Mouse (Mus musculus) heart, postnatal 0 days (tissue): ENCODE measurements around the gene Dusp1. TPM values are rescaled to one million over a fixed set of nuclear protein-coding genes. Genes with fewer than 3 reads are reported as not detected.
A peak's percentile ranks its signal among the peaks of the same experiment; 100 is the strongest.

Experiments
- ATAC-seq: fragments of 200-750 bp; cut with Nextera tagmentation; 2 replicates; pipeline ENCODE4 v1.8.0; 2017; ENCODE audit warnings: low read depth, moderate number of reproducible peaks, moderate library complexity; ENCODE audit not compliant: insufficient read depth
- DNase-seq: peaks from one replicate; pipeline ENCODE4 v3.0.0-alpha.2; 2016; ENCODE audit warnings: low spot score
- H3K27ac ChIP-seq: fragments of 300-500 bp; sonication (generic); 2 replicates; pipeline ENCODE4 v1.5.1; 2014; ENCODE audit warnings: low read depth, mild to moderate bottlenecking
- H3K27me3 ChIP-seq: fragments of 300-500 bp; sonication (generic); 2 replicates; pipeline ENCODE4 v1.6.1; 2014; ENCODE audit warnings: low read length, mixed read lengths; ENCODE audit not compliant: control insufficient read depth, insufficient read depth
- H3K36me3 ChIP-seq: fragments of 300-500 bp; sonication (generic); replicated peaks from 2 replicates; pipeline ENCODE4 v1.6.1; 2014; ENCODE audit warnings: low read length, mixed read lengths; ENCODE audit not compliant: control insufficient read depth, insufficient read depth
- H3K4me1 ChIP-seq: fragments of 300-500 bp; sonication (generic); 2 replicates; pipeline ENCODE4 v1.6.1; 2014; ENCODE audit warnings: antibody characterized with exemption; ENCODE audit not compliant: control insufficient read depth, insufficient read depth
- H3K4me2 ChIP-seq: fragments of 300-500 bp; sonication (generic); 2 replicates; pipeline ENCODE4 v1.6.1; 2014; ENCODE audit warnings: low read depth, mild to moderate bottlenecking, low read length, moderate library complexity
- H3K4me3 ChIP-seq: fragments of 300-500 bp; sonication (generic); 2 replicates; pipeline ENCODE4 v1.5.1; 2014; ENCODE audit warnings: low read depth, low read length
- H3K9ac ChIP-seq: fragments of 300-500 bp; sonication (generic); replicated peaks from 2 replicates; pipeline ENCODE4 v1.6.1; 2014; ENCODE audit warnings: low read depth, low read length, mixed read lengths
- H3K9me3 ChIP-seq: fragments of 300-500 bp; sonication (generic); replicated peaks from 2 replicates; pipeline ENCODE4 v1.6.1; 2016; ENCODE audit warnings: low read length; ENCODE audit not compliant: control insufficient read depth
- CTCF ChIP-seq: IDR thresholded peaks from 2 replicates; pipeline ENCODE4 v1.5.1; 2016; ENCODE audit warnings: antibody characterized with exemption, control low read depth, low read depth
- EP300 ChIP-seq: IDR thresholded peaks from 2 replicates; pipeline ENCODE4 v1.6.1; 2016; ENCODE audit warnings: antibody characterized with exemption, low read depth
- WGBS: fragments of 180-500 bp; shearing (Covaris S2); extraction: QIAGEN DNeasy Blood & Tissue Kit; methylation state at CpG from one replicate; pipeline ENCODE4 v1.1.7; 2014; 5-methylcytosine and 5-hydroxymethylcytosine counted together
- polyA plus RNA-seq: library from polyadenylated mRNA; unstranded; fragments of >200 nt; fragmentation: Nextera tagmentation; extraction: Ambion mirVana; gene quantifications from 2 replicates; pipeline ENCODE4 v1.2.1, GENCODE M21; 2015
- total RNA-seq: library from RNA; depleted of rRNA; stranded (reverse); fragments of >200 nt; gene quantifications from 2 replicates; pipeline ENCODE4 v1.2.3, GENCODE M21; 2014; ENCODE audit warnings: low replicate concordance

Dusp1 gene
- total and polyA plus RNA-seq, 2 experiments from 2014 or later, result 23.1 to 114 TPM

GRCm38 (mm10) chr17:26594958-26595357 lies 33.0 kb upstream of the Dusp1 start:
- WGBS, result 15% methylated on average over 7 of the region's 7 CpGs
- ATAC-seq (no peak), DNase-seq (no peak)
- H3K9me3 ChIP-seq, result no peaks in the 10 kb centered on the region
- no peak overlapping the region for H3K4me2 ChIP-seq
- no peaks in the 10 kb centered on the region for H3K36me3 ChIP-seq
- H3K4me1 ChIP-seq, result peaks cover 43% of the 10 kb centered on the region
- H3K9ac ChIP-seq, result peak overlapping the region; percentile 31
- no peak overlapping the region for H3K4me3 ChIP-seq
- peak overlapping the region; percentile 99 for H3K27ac ChIP-seq
- no peak for TF ChIP-seq EP300
- TF ChIP-seq CTCF, result no peak
- no peaks in the 10 kb centered on the region for H3K27me3 ChIP-seq

DNA sequence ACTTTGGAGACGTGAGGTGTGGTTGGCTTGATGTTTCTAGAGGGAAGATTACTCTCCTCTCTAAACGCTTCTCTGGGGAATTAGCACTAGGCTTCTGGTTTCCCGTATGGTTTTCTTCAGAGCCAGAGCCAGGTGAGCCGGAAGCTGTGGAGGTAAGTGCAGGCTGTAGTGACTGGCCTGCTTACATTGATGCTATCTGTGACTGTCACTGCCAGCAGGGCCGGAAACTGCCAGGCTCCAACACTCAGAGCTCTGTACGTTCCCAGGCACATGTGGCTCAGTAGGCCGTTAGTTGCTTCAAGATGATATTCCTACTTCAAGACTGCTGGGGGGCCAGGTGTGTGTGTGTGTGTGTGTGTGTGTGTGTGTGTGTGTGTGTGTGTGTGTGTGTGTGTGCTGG lies 32.2 kb upstream of the Dusp1 start:
- peak overlapping the region; percentile 99 for H3K27ac ChIP-seq
- no peaks in the 10 kb centered on the region for H3K36me3 ChIP-seq
- no peak for DNase-seq
- WGBS, result 62% methylated on average over 7 of the region's 7 CpGs
- no peak for ATAC-seq
- TF ChIP-seq CTCF (no peak), EP300 (no peak)
- H3K27me3 ChIP-seq, result no peaks in the 10 kb centered on the region
- no peak overlapping the region for H3K9ac ChIP-seq
- no peak overlapping the region for H3K4me2 ChIP-seq
- H3K4me1 ChIP-seq, result peaks cover 43% of the 10 kb centered on the region
- no peaks in the 10 kb centered on the region for H3K9me3 ChIP-seq
- no peak overlapping the region for H3K4me3 ChIP-seq

DNA sequence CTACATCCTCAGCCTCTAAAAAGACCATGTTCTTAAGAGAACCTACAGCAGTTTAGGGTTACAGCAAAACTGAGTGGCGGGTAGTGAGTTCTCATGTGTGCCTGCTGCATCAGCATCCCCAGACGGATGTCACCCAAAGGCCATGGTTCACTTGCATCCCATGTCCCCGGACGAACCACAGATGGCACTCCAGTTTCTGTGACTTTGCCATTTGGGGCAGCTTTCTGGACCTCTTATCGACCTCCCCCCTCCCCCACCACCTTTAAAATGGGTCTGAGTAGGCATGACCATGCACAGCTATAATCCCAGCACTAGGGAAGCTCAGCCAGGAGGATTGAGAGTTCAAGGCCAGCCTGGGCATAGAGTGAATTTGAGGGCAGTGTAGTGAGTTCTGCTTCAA lies 31.3 kb upstream of the Dusp1 start:
- no peaks in the 10 kb centered on the region for H3K9me3 ChIP-seq
- no peak for TF ChIP-seq EP300
- no peak for TF ChIP-seq CTCF
- H3K4me3 ChIP-seq, result no peak overlapping the region
- no peaks in the 10 kb centered on the region for H3K27me3 ChIP-seq
- H3K4me1 ChIP-seq, result peaks cover 43% of the 10 kb centered on the region
- no peak for DNase-seq
- ATAC-seq, result no peak
- 91% methylated on average over 5 of the region's 5 CpGs for WGBS
- no peaks in the 10 kb centered on the region for H3K36me3 ChIP-seq
- no peak overlapping the region for H3K9ac ChIP-seq
- peak overlapping the region; percentile 99; the same call in 1 of the 2 replicates for H3K27ac ChIP-seq
- no peak overlapping the region for H3K4me2 ChIP-seq

DNA sequence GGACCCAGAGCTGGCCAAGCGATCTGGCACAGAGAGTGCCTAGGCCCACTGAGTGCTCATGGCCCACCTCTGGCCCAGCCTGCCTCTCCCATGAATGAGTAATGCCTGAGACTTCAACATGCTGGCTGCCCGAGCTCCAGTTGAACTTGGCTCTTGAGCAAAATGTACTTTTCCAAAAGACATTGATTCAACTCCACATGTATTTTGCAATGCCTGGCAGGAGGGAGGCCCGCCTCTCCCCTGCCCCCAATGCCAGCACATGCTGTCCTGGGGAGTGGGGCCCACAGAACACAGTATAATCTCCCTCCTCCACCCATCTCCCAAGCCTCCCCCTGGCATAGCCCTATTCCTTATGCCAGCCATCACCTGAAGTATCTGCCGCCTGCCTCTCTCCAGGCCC lies 30.6 kb upstream of the Dusp1 start:
- no peak for ATAC-seq
- no peak for DNase-seq
- Histone ChIP-seq H3K36me3 (no peaks in the 10 kb centered on the region), H3K9ac (no peak overlapping the region), H3K4me1 (peaks cover 43% of the 10 kb centered on the region), H3K4me3 (no peak overlapping the region), H3K9me3 (no peaks in the 10 kb centered on the region), H3K4me2 (no peak overlapping the region), H3K27me3 (no peaks in the 10 kb centered on the region), H3K27ac (peak overlapping the region; percentile 99)
- 66% methylated on average over 4 of the region's 4 CpGs for WGBS
- TF ChIP-seq EP300 (no peak), CTCF (no peak)

GRCm38 (mm10) chr17:26587961-26588487 lies 26.1 kb upstream of the Dusp1 start:
- no peak for DNase-seq
- WGBS, result 74% methylated on average over 12 of the region's 12 CpGs
- no peak overlapping the region for H3K4me2 ChIP-seq
- H3K9ac ChIP-seq, result no peak overlapping the region
- H3K4me1 ChIP-seq, result peaks cover 30% of the 10 kb centered on the region
- ATAC-seq, result no peak
- H3K4me3 ChIP-seq, result no peak overlapping the region
- no peaks in the 10 kb centered on the region for H3K27me3 ChIP-seq
- TF ChIP-seq CTCF (no peak), EP300 (no peak)
- H3K36me3 ChIP-seq, result no peaks in the 10 kb centered on the region
- no peaks in the 10 kb centered on the region for H3K9me3 ChIP-seq
- H3K27ac ChIP-seq, result no peak overlapping the region

GRCm38 (mm10) chr17:26584558-26585136 lies 22.7 kb upstream of the Dusp1 start:
- H3K4me3 ChIP-seq, result no peak overlapping the region
- no peaks in the 10 kb centered on the region for H3K27me3 ChIP-seq
- WGBS, result 5% methylated on average over 15 of the region's 15 CpGs
- no peaks in the 10 kb centered on the region for H3K36me3 ChIP-seq
- H3K4me2 ChIP-seq, result peak overlapping the region; percentile 38
- peak; percentile 93 for ATAC-seq
- H3K9ac ChIP-seq, result peak overlapping the region; percentile 47; the same call in 1 of the 2 replicates
- peaks cover 44% of the 10 kb centered on the region for H3K4me1 ChIP-seq
- peak; percentile 1; the same call in 1 of the 2 replicates for TF ChIP-seq CTCF
- TF ChIP-seq EP300, result peak; percentile 55; the same call in 1 of the 2 replicates
- no peaks in the 10 kb centered on the region for H3K9me3 ChIP-seq
- H3K27ac ChIP-seq, result peak overlapping the region; percentile 91
- peak; percentile 95 for DNase-seq
